Mouse (Mus musculus) stomach, postnatal 0 days (tissue): ENCODE results near the gene Col6a6.

Source experiments
- CTCF ChIP-seq: IDR thresholded peaks from 2 replicates; pipeline ENCODE4 v1.5.1; 2016; ENCODE audit warnings: antibody characterized with exemption, low read depth, mild to moderate bottlenecking, moderate library complexity
- EP300 ChIP-seq: optimal IDR thresholded peaks from 2 replicates; pipeline ENCODE3; 2016; ENCODE audit warnings: antibody characterized with exemption

- no peak for TF ChIP-seq CTCF
- no peak for TF ChIP-seq EP300
Observed at GRCm38 (mm10) chr9:105696818-105697564, 131.0 kb downstream of the Col6a6 start.
